Mouse (Mus musculus): ENCODE results near the gene Isg20.

GRCm38 (mm10) chr7:78953886-78954572, 40.8 kb downstream of the Isg20 start:
- no peak for TF ChIP-seq POLR2A (IDR thresholded peaks at IDR 0.05; ENCODE audit: low read depth, low read length)
- TF ChIP-seq CTCF (conservative IDR thresholded peaks at IDR 0.05; ENCODE audit: insufficient read depth, insufficient read length, low read depth, low read length) = no peak

Data from kidney, adult 2 months (tissue).